Mouse (Mus musculus) neural tube, embryonic 12.5 days (tissue): ENCODE results near the gene Rtn4rl1. TPM values are rescaled to one million over a fixed set of nuclear protein-coding genes. Genes with fewer than 3 reads are reported as not detected.
A peak's percentile ranks its signal among the peaks of the same experiment; 100 is the strongest.

Experiments
- ATAC-seq: fragments of 200-750 bp; cut with Nextera tagmentation; 2 replicates; pipeline ENCODE4 v1.8.0; 2017; ENCODE audit warnings: low read depth, mild to moderate bottlenecking, moderate TSS enrichment, moderate library complexity; ENCODE audit not compliant: low FRiP score
- H3K27ac ChIP-seq: fragments of 300-500 bp; sonication (generic); 2 replicates; pipeline ENCODE4 v1.5.1; 2016
- H3K27me3 ChIP-seq: fragments of 300-500 bp; sonication (generic); replicated peaks from 2 replicates; pipeline ENCODE4 v1.6.1; 2016; ENCODE audit warnings: mild to moderate bottlenecking
- H3K36me3 ChIP-seq: fragments of 300-500 bp; sonication (generic); 2 replicates; pipeline ENCODE4 v1.6.1; 2016; ENCODE audit warnings: mild to moderate bottlenecking
- H3K4me1 ChIP-seq: fragments of 300-500 bp; sonication (generic); 2 replicates; pipeline ENCODE4 v1.6.1; 2016
- H3K4me2 ChIP-seq: fragments of 300-500 bp; sonication (generic); replicated peaks from 2 replicates; pipeline ENCODE4 v1.6.1; 2016; ENCODE audit warnings: mild to moderate bottlenecking
- H3K4me3 ChIP-seq: fragments of 300-500 bp; sonication (generic); 2 replicates; pipeline ENCODE4 v1.5.1; 2016
- H3K9ac ChIP-seq: fragments of 300-500 bp; sonication (generic); 2 replicates; pipeline ENCODE4 v1.6.1; 2016; ENCODE audit warnings: mild to moderate bottlenecking
- H3K9me3 ChIP-seq: fragments of 300-500 bp; sonication (generic); 2 replicates; pipeline ENCODE4 v1.6.1; 2016; ENCODE audit warnings: mild to moderate bottlenecking
- WGBS: fragments of 180-500 bp; shearing (Covaris S2); methylation state at CpG from one replicate; pipeline ENCODE4 v1.1.7; 2016; 5-methylcytosine and 5-hydroxymethylcytosine counted together
- polyA plus RNA-seq: library from polyadenylated mRNA; unstranded; fragments of >200 nt; fragmentation: Nextera tagmentation; extraction: Ambion mirVana; gene quantifications from 2 replicates; pipeline ENCODE4 v1.2.1, GENCODE M21; 2016

Gene Rtn4rl1
- polyA plus RNA-seq, 1 experiment from 2014 or later = 14.5 TPM

DNA sequence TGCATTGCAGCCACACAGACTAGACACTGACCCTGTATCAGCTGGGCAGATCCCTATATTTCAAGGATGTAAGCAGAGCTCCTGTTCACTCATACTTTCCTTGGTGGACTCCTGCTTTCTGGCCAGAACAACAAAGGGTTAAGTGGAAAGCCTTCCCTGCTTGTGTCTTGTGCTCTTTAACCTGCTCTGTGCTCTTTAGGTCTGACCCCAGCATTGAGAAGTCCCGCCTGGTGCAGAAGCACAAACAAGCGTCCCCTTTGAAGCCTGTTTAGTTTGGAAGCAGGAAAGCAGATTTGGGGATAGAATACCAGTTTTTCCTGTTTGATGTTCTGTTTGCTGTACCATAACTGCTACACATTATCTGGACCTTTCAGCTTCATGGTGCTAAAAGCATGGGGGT is 35.7 kb upstream of the Rtn4rl1 start:
- WGBS = 50% methylated on average over 2 of the region's 2 CpGs
- no peak overlapping the region for H3K4me3 ChIP-seq
- peaks cover 47% of the 10 kb centered on the region for H3K36me3 ChIP-seq
- H3K9me3 ChIP-seq = no peaks in the 10 kb centered on the region
- no peak for ATAC-seq
- 0 out of 2 replicates have a peak, but pooled peaks cover 6% of the 10 kb centered on the region for H3K4me1 ChIP-seq
- H3K9ac ChIP-seq = no peak overlapping the region
- H3K4me2 ChIP-seq = no peak overlapping the region
- H3K27ac ChIP-seq = no peak overlapping the region
- H3K27me3 ChIP-seq = peaks cover 7% of the 10 kb centered on the region

DNA sequence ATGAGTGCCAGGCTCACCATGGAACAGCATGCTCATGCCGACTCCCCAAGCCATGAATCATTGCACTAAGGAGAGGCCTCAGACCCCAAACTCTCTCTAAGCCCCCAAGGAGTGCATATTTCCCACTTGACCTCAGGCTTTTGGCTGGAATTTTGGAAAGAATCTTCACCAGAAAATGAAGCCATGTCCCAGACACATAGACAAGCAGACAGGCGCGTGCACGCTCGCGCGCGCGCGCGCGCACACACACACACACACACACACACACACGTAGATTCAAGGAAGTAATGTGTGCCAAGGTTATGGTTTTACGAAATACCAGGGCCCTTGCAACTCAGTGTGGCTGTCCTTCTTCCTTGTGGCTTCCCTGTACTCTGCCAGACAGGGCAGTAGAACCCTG is 35.2 kb upstream of the Rtn4rl1 start:
- no peak overlapping the region for H3K4me2 ChIP-seq
- 95% methylated on average over 14 of the region's 14 CpGs for WGBS
- no peak overlapping the region for H3K27ac ChIP-seq
- H3K9ac ChIP-seq = no peak overlapping the region
- ATAC-seq = no peak
- 0 out of 2 replicates have a peak, but pooled peaks cover 6% of the 10 kb centered on the region for H3K4me1 ChIP-seq
- H3K4me3 ChIP-seq = no peak overlapping the region
- H3K36me3 ChIP-seq = peaks cover 47% of the 10 kb centered on the region
- no peaks in the 10 kb centered on the region for H3K9me3 ChIP-seq
- peaks cover 12% of the 10 kb centered on the region for H3K27me3 ChIP-seq

DNA sequence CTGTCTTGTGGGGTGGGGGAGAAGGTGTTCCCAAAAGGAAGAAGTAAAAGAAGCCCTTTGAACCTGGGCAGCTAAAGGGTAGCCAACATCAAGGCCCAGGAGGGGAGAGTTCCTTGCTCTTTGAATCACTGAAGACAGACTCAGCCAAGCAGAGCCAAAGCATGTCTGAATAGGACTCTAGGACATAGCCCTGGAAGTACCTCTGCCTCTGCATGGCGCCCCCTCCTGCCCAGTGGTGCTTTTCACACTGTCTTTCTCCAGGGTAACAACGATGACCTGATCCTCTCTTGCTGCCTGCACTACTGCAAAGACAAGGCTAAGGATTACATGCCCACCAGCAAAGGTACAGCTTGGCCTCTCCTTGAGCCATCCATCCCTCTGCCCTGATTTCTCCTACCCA is 34.0 kb upstream of the Rtn4rl1 start:
- no peak overlapping the region for H3K4me3 ChIP-seq
- peaks cover 23% of the 10 kb centered on the region for H3K27me3 ChIP-seq
- 0 out of 2 replicates have a peak, but pooled peaks cover 6% of the 10 kb centered on the region for H3K4me1 ChIP-seq
- H3K4me2 ChIP-seq = no peak overlapping the region
- no peak for ATAC-seq
- H3K9ac ChIP-seq = no peak overlapping the region
- H3K36me3 ChIP-seq = peaks cover 53% of the 10 kb centered on the region
- 55% methylated on average over 2 of the region's 2 CpGs for WGBS
- H3K27ac ChIP-seq = no peak overlapping the region
- no peaks in the 10 kb centered on the region for H3K9me3 ChIP-seq

DNA sequence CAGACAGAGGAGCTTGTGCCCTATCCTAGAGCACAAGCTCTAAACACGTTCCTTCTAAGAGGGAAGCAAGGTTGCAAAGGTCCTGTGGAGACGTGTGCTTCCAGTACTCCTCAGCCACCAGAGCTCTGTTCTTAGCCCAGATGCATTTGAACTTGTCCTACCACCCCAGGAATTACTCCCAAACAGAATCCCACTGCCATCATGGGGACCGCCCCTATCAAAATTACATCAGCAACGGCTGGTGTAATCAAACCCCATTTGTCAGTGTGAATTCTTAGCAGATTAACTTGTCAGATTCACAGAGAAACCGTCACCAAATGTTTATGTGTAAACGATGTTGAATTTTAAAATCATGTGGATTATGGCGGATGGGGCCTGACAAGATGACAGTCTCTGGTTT is 32.6 kb upstream of the Rtn4rl1 start:
- peaks cover 53% of the 10 kb centered on the region for H3K36me3 ChIP-seq
- WGBS = 89% methylated on average over 7 of the region's 7 CpGs
- peaks cover 16% of the 10 kb centered on the region for H3K4me1 ChIP-seq
- no peak overlapping the region for H3K4me3 ChIP-seq
- H3K9me3 ChIP-seq = no peaks in the 10 kb centered on the region
- peaks cover 37% of the 10 kb centered on the region for H3K27me3 ChIP-seq
- H3K4me2 ChIP-seq = no peak overlapping the region
- H3K9ac ChIP-seq = no peak overlapping the region
- ATAC-seq = no peak
- no peak overlapping the region for H3K27ac ChIP-seq

DNA sequence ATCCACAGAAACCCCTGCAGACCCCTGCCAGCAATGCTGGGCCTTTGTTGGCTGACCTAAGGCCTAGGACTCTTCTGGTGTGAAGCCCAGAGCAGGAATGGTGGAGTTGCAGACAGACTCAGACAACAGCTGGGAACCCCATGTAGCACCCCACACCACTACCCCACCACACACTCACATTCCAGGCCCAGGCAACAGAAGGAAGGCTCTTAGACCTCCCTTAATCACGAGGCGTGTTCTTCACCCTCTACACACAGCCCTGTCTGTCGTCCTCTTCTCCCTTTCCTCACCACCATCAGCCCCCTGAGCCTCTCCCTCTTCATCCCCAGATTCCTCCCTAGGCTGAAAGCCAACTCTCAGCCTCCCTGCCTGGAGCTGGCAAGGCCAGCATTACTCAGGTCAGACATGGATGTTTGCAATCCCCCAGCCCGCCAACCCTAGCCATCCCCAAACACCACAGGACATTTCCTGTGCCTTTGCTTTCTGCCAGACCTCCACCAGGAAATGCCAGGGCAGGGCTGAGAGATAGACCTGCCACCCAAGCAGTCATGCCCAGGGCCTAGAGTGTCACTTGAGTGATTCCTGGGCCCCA is 32.1 kb upstream of the Rtn4rl1 start:
- H3K9me3 ChIP-seq = no peaks in the 10 kb centered on the region
- no peak overlapping the region for H3K4me3 ChIP-seq
- no peak overlapping the region for H3K27ac ChIP-seq
- H3K36me3 ChIP-seq = peaks cover 50% of the 10 kb centered on the region
- H3K4me1 ChIP-seq = peaks cover 21% of the 10 kb centered on the region
- H3K27me3 ChIP-seq = peaks cover 43% of the 10 kb centered on the region
- H3K9ac ChIP-seq = no peak overlapping the region
- WGBS = 80% methylated on average over 4 of the region's 4 CpGs
- no peak overlapping the region for H3K4me2 ChIP-seq
- ATAC-seq = no peak

DNA sequence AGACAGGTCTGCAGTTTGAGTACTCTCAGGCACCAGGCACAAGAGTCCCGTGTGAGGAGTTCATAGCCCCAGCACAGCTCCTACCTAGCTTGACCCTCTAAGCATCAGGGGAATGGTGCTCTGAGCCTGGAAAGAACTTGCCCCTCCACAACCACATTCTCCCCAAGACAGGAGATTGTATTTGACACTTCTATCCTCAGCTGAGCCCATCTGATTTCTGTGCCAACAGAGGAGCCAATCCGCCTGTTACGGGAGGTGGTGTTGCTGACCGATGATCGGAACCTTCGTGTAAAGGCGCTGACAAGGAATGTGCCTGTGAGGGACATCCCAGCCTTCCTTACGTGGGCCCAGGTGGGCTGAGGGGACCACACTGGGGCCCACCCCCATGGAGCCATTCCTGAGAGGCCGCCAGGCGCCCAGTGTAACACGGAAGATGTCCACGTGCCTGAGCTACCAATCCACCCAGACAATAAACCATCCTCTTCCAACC is 30.9 kb upstream of the Rtn4rl1 start:
- Histone ChIP-seq H3K4me3 (no peak overlapping the region), H3K9ac (no peak overlapping the region), H3K9me3 (no peaks in the 10 kb centered on the region), H3K36me3 (peaks cover 50% of the 10 kb centered on the region), H3K4me2 (no peak overlapping the region), H3K4me1 (peaks cover 26% of the 10 kb centered on the region), H3K27ac (no peak overlapping the region), H3K27me3 (peaks cover 54% of the 10 kb centered on the region)
- ATAC-seq = no peak
- WGBS = 91% methylated on average over 12 of the region's 12 CpGs

DNA sequence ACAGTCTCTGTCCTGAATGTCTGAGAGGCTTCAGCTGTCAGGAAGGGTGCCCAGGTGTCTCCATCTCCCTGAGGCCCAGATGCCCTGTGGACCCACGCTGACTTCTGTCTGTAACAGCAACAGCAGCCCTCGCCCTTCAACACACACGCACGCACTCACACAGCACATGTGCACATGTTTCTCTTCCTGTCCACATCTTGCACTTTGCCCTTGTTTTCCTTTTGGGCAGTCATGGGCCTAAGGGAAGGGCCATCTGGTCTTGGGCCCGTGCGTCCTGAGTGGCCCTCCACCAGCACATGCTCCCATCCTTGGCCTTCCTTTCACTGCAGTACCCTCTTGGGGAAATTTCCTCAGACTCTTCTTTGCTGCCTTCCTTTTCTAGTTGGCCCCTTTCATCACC is 30.2 kb upstream of the Rtn4rl1 start:
- ATAC-seq = no peak
- H3K4me3 ChIP-seq = no peak overlapping the region
- peaks cover 61% of the 10 kb centered on the region for H3K27me3 ChIP-seq
- peaks cover 33% of the 10 kb centered on the region for H3K4me1 ChIP-seq
- no peak overlapping the region for H3K27ac ChIP-seq
- H3K36me3 ChIP-seq = peaks cover 47% of the 10 kb centered on the region
- 86% methylated on average over 6 of the region's 6 CpGs for WGBS
- H3K4me2 ChIP-seq = no peak overlapping the region
- no peaks in the 10 kb centered on the region for H3K9me3 ChIP-seq
- H3K9ac ChIP-seq = no peak overlapping the region

DNA sequence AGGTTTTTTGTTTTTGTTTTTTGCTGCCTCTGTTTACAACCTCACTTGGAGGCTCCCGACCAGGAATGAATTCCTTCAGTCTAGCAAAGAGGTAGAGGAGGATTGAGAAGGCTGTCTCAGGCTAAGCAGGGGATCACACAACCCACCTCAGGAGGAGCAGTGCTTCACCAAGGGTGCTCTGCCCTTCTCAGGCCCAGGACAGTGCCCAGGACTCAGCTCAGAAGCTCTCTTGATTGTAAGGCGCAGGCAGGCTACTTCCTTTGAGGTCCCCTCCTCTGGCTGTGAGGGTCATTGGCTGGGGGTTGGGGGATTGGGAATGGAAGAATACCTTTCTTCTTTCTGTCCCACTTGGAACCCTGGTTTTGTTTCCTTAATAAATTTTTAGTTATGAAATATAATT is 29.5 kb upstream of the Rtn4rl1 start:
- no peak overlapping the region for H3K4me2 ChIP-seq
- H3K9ac ChIP-seq = no peak overlapping the region
- H3K27me3 ChIP-seq = peaks cover 68% of the 10 kb centered on the region
- H3K9me3 ChIP-seq = no peaks in the 10 kb centered on the region
- peaks cover 40% of the 10 kb centered on the region for H3K4me1 ChIP-seq
- H3K36me3 ChIP-seq = peaks cover 44% of the 10 kb centered on the region
- 59% methylated on average over 2 of the region's 2 CpGs for WGBS
- H3K4me3 ChIP-seq = no peak overlapping the region
- ATAC-seq = no peak
- H3K27ac ChIP-seq = no peak overlapping the region

DNA sequence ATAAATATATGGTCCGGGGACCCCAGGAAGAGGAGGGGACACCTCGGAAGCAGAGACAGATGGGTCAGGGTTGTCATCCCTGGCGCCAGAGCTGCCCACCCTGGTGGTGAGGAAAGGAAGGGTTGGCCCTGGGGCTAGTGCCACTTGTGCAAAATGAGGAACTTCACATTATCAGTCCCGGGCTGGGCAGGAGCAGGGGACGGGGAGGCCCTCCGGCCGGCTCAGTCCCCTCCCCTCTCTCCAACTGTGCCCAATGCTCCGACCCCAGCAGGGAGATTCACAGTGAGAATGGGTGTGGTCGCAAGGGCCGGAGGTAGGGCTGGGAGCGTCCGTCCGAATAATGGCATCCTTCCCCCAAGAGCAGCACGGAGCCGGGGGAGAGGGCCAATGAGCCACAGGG is 28.8 kb upstream of the Rtn4rl1 start:
- peaks cover 38% of the 10 kb centered on the region for H3K36me3 ChIP-seq
- no peak overlapping the region for H3K9ac ChIP-seq
- no peaks in the 10 kb centered on the region for H3K9me3 ChIP-seq
- no peak overlapping the region for H3K27ac ChIP-seq
- peaks cover 47% of the 10 kb centered on the region for H3K4me1 ChIP-seq
- H3K4me2 ChIP-seq = peak overlapping the region; percentile 89
- no peak for ATAC-seq
- peaks cover 75% of the 10 kb centered on the region for H3K27me3 ChIP-seq
- H3K4me3 ChIP-seq = no peak overlapping the region; the same call in 1 of the 2 replicates
- WGBS = 9% methylated on average over 15 of the region's 15 CpGs

DNA sequence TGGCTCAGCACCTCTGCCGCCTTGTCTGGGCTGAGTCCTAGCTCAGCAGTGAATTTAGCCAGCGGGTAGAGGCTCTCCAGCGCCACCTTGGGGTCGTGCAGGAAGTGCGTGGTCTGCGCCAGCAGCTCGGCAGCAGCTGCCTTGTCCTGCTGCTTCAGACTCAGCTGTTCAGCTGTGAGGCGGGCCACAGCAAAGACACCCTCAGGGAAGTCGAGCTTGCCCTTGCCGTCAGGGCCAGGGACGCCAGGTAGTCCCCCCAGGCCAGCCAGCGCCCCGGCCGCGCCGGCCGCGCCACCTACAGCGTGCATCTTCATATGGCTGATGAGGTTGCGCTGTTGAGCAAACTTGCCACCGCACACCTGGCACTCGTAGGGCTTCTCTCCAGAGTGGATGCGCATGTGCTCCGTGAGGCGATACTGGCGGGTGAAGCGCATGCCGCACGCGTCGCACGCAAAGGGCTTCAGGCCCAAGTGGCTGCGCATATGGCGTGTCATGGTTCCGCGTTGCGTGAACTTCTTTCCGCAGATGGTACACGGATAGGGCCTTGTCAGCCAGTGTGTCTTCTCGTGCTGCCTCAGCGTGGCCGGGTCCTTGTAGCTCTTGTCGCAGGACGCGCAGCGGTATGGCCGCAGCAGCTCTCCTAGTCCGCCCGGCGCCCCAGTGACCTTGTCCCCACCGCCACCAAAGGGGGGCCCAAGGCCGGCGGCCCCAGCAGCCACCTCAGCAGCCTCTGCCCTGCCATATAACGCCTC is 28.0 kb upstream of the Rtn4rl1 start:
- Histone ChIP-seq H3K27me3 (peaks cover 84% of the 10 kb centered on the region), H3K4me1 (peaks cover 56% of the 10 kb centered on the region), H3K9ac (peak overlapping the region; percentile 60; the same call in 1 of the 2 replicates), H3K27ac (no peak overlapping the region), H3K36me3 (peaks cover 29% of the 10 kb centered on the region), H3K4me3 (peak overlapping the region; percentile 52), H3K9me3 (no peaks in the 10 kb centered on the region), H3K4me2 (peak overlapping the region; percentile 89)
- ATAC-seq = no peak
- 3% methylated on average over 54 of the region's 54 CpGs for WGBS

DNA sequence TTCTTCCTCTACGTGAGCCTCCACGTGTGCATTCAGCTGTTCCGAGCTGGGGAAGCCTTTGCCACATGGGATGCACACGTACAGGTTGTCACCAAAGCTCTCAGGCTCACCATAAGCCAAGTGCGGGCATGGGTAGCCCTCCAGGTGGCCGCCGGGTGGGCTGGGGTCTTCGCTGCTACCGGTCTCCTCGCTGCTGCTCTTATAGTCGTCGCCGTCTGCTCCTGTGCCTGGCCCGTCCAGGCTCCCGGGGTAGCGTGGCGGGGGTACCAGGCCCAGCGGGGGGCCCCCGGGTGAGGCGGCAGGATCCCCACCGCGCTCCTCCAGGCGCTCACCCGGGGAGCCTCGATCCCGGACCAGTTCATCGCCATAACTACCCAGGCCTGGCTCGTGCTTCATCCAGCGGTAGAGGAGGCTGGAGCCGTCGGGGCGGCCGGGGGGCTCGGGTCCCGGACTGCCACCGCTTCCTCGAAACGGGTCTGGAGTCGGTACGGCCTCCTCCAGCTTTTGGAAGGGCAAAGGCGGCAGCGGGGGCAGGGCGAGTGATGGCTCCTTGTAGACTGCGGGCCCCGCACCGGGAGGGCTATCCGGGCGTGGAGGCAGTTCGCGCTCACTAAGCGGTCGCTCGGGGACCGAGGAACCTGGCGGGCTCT is 27.3 kb upstream of the Rtn4rl1 start:
- H3K9me3 ChIP-seq = no peaks in the 10 kb centered on the region
- H3K9ac ChIP-seq = peak overlapping the region; percentile 60
- ATAC-seq = no peak
- H3K4me1 ChIP-seq = peaks cover 59% of the 10 kb centered on the region
- H3K4me3 ChIP-seq = peak overlapping the region; percentile 52
- peak overlapping the region; percentile 89 for H3K4me2 ChIP-seq
- peaks cover 25% of the 10 kb centered on the region for H3K36me3 ChIP-seq
- WGBS = 3% methylated on average over 55 of the region's 55 CpGs
- peaks cover 91% of the 10 kb centered on the region for H3K27me3 ChIP-seq
- H3K27ac ChIP-seq = no peak overlapping the region

DNA sequence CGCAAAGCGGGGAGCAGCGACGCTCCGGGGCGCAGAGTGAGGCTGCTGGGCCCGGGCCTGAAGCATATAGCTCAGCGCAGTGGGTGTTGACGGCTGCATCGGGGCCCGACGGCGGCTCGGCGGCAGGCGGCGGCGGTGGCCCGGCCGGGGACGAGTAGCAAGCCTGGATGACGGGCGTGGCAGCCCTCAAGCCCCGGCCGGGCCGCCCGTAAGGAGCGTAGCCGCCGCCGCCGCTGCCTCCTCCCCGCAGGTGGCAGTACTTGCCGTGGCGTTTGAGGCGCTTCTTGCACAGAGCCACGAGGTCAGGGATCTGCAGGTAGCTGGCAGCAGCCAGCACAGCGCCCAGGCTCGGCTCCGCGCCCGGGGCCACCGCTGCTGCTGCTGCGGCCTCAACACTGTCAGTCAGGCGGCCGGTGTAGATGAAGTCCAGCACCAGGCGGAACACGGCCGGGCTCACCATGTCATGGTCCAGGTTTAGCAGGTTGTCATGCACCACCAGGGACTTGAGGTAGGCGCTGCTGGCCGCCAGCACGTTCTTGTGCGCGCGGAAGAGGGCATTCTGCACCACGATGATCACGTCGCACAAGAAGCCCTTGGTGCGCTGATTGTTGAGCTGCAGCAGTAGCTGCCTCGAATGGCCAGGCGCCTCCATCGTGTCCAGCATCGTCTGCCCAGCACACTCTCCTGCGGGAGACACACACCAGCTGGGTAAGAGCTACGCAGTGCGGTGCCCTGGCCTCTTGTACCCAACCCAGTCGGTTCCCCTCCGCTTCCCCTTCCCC is 26.5 kb upstream of the Rtn4rl1 start:
- peaks cover 98% of the 10 kb centered on the region for H3K27me3 ChIP-seq
- ATAC-seq = no peak
- peaks cover 65% of the 10 kb centered on the region for H3K4me1 ChIP-seq
- H3K9me3 ChIP-seq = no peaks in the 10 kb centered on the region
- peak overlapping the region; percentile 52 for H3K4me3 ChIP-seq
- 2% methylated on average over 62 of the region's 68 CpGs for WGBS
- H3K36me3 ChIP-seq = peaks cover 21% of the 10 kb centered on the region
- no peak overlapping the region for H3K27ac ChIP-seq
- H3K9ac ChIP-seq = peak overlapping the region; percentile 60
- peak overlapping the region; percentile 89 for H3K4me2 ChIP-seq
